Mouse (Mus musculus) R1 (cell line): ENCODE measurements around the gene Hoxa3.

ENCODE experiments used
- DNase-seq: peaks from one replicate; pipeline ENCODE4 v3.0.0-alpha.2; 2018; ENCODE audit warnings: low read depth, low spot score

The Hoxa3 gene

GRCm38 (mm10) chr6:52213119-52213986 lies at the start of gene Hoxa3, which contains the start of gene Gm28308:
Hoxa3 (minus strand) TSS chr6:52213336.
Gm28308 (minus strand) TSS chr6:52213339.
- DNase-seq, result no peak

GRCm38 (mm10) chr6:52262463-52263320 lies 49.6 kb upstream of the Hoxa3 start:
- DNase-seq, result peak; percentile 25

GRCm38 (mm10) chr6:52261751-52262462 lies 48.8 kb upstream of the Hoxa3 start:
- peak; percentile 26 for DNase-seq

- DNase-seq, result peak; percentile 58
Observed at GRCm38 (mm10) chr6:52260654-52261575, 47.8 kb upstream of the Hoxa3 start, which contains the start of gene Hoxa13. Hoxa13 (minus strand) TSS chr6:52260880.

GRCm38 (mm10) chr6:52259811-52260261 lies 46.7 kb upstream of the Hoxa3 start:
- peak; percentile 43 for DNase-seq

- DNase-seq, result peak; percentile 35
Observed at GRCm38 (mm10) chr6:52259081-52259790, 46.1 kb upstream of the Hoxa3 start.

- DNase-seq, result peak; percentile 72
Observed at GRCm38 (mm10) chr6:52256956-52257355, 43.8 kb upstream of the Hoxa3 start.

- DNase-seq, result peak; percentile 31
Observed at GRCm38 (mm10) chr6:52253511-52254500, 40.7 kb upstream of the Hoxa3 start.

GRCm38 (mm10) chr6:52252775-52253376 lies 39.7 kb upstream of the Hoxa3 start:
- peak; percentile 53 for DNase-seq

- peak; percentile 50 for DNase-seq
Observed at GRCm38 (mm10) chr6:52252016-52252774, 39.1 kb upstream of the Hoxa3 start.

- no peak for DNase-seq
Observed at GRCm38 (mm10) chr6:52251177-52251879, 38.2 kb upstream of the Hoxa3 start.

- DNase-seq, result no peak
Observed at GRCm38 (mm10) chr6:52249826-52250225, 36.7 kb upstream of the Hoxa3 start.

- DNase-seq, result peak; percentile 38
Observed at GRCm38 (mm10) chr6:52249415-52249738, 36.2 kb upstream of the Hoxa3 start.

GRCm38 (mm10) chr6:52248638-52249414 lies 35.7 kb upstream of the Hoxa3 start:
- DNase-seq, result peak; percentile 47

- DNase-seq, result peak; percentile 40
Observed at GRCm38 (mm10) chr6:52247766-52248637, 34.9 kb upstream of the Hoxa3 start.
